Mouse (Mus musculus): ENCODE measurements around the gene Sohlh2. TPM values are rescaled to one million over a fixed set of nuclear protein-coding genes. Genes with fewer than 3 reads are reported as not detected.

The Sohlh2 gene
- polyA plus RNA-seq, 1 experiment from 2014 or later, result not detected

- DNase-seq (ENCODE audit: low read depth, low spot score) (no peak), ATAC-seq (no peak)
- POLR2A ChIA-PET, result interaction anchor here (0.6 to 1.3 kb wide), 3 partner anchors 15 to 95 kb away, joined by 3 read pairs; no protein-coding TSS in a partner anchor
- CTCF ChIA-PET, result interaction anchor here (1.3 to 2.3 kb wide), 4 partner anchors 8 to 74 kb away, joined by 3 to 16 read pairs (median 4); no protein-coding TSS in a partner anchor
- in situ Hi-C loops (cut with MboI; ENCODE audit: low pct_unique_long_range_greater_than_20kb), result no loop called here
- no peaks in the 10 kb centered on the region for H3K27me3 ChIP-seq
- no peak for TF ChIP-seq CTCF (IDR thresholded peaks at IDR 0.05)
Measured at GRCm38 (mm10) chr3:55226501-55227213, 44.8 kb downstream of the Sohlh2 start.

DNA sequence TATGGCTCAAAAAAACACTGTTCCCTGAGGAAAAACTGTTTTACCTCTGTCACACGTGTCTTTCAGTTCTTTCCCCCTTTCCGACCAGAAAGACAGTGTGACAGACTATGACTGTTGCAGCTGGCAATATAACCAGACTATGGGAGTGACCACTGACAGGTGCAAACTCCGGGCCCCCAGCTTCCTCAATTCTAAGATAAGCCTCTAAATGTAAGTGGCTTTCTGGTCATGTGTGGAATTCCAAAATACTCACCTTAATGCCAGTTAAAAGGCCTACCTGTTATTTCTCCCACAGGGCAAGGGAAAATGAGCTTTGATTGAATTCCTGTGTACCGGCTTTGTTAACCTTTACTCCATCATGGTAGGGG lies 45.4 kb downstream of the Sohlh2 start:
- CTCF ChIA-PET, result interaction anchor here (1.3 to 2.3 kb wide), 4 partner anchors 9 to 75 kb away, joined by 3 to 16 read pairs (median 4); no protein-coding TSS in a partner anchor
- POLR2A ChIA-PET, result interaction anchor here (0.7 to 1.3 kb wide), 3 partner anchors 14 to 94 kb away, joined by 3 to 5 read pairs (median 3); no protein-coding TSS in a partner anchor
- DNase-seq (ENCODE audit: low read depth, low spot score), result no peak
- H3K27me3 ChIP-seq, result no peaks in the 10 kb centered on the region
- in situ Hi-C loops (cut with MboI; ENCODE audit: low pct_unique_long_range_greater_than_20kb), result no loop called here
- no peak for ATAC-seq
- no peak for TF ChIP-seq CTCF (IDR thresholded peaks at IDR 0.05)

GRCm38 (mm10) chr3:55241730-55242421 lies 60.0 kb downstream of the Sohlh2 start, which contains the start of gene Dclk1:
Gene Dclk1 (plus strand): TSS chr3:55242364.
- no peaks in the 10 kb centered on the region for H3K27me3 ChIP-seq
- TF ChIP-seq CTCF (IDR thresholded peaks at IDR 0.05), result no peak
- CTCF ChIA-PET, result interaction anchor here (0.9 to 2.1 kb wide), 10 partner anchors 9 to 113 kb away, joined by 3 to 5 read pairs (median 3); no protein-coding TSS in a partner anchor

GRCm38 (mm10) chr3:55242422-55243055 lies 60.7 kb downstream of the Sohlh2 start:
- in situ Hi-C loops (cut with MboI; ENCODE audit: low pct_unique_long_range_greater_than_20kb), result no loop called here
- TF ChIP-seq CTCF (IDR thresholded peaks at IDR 0.05), result no peak
- ChIA-PET POLR2A (interaction anchor here (0.7 to 1.1 kb wide), 4 partner anchors 8 to 144 kb away, joined by 3 to 4 read pairs (median 3); no protein-coding TSS in a partner anchor), CTCF (interaction anchor here (0.9 to 2.1 kb wide), 7 partner anchors 9 to 112 kb away, joined by 3 to 5 read pairs (median 3); no protein-coding TSS in a partner anchor)
- DNase-seq (ENCODE audit: low read depth, low spot score), result no peak
- no peaks in the 10 kb centered on the region for H3K27me3 ChIP-seq
- ATAC-seq, result peak; percentile 87

More at GRCm38 (mm10) chr3:55241730-55242421, 60.0 kb downstream of the Sohlh2 start, which contains the start of gene Dclk1:
- in situ Hi-C loops (cut with MboI; ENCODE audit: low pct_unique_long_range_greater_than_20kb), result no loop called here
- DNase-seq (ENCODE audit: low read depth, low spot score) (no peak), ATAC-seq (no peak)
- POLR2A ChIA-PET, result interaction anchor here (0.7 to 1.3 kb wide), 4 partner anchors 9 to 17 kb away, joined by 3 to 4 read pairs (median 3); no protein-coding TSS in a partner anchor

DNA sequence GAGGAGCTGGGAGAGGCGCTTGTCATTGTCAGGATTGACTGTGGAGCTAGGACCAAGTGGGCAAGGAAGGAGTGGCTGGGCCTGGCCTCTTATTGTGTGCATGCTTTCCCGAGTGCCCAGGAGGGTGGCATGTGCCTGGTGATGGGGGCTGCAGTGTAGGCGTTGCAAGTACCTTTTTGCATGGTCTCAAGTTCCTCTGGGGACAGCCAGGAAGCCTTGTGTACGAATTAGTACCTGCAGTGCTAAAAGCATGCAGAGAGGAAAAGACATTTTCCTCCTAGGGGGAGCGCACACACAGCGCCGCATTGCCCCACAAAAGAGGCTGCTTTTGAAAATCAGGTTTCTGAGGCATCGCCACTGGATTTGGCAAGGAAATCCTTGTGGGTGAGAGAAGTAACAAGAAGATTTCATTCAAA lies 61.2 kb downstream of the Sohlh2 start:
- no peak for TF ChIP-seq CTCF (IDR thresholded peaks at IDR 0.05)
- ATAC-seq (no peak), DNase-seq (ENCODE audit: low read depth, low spot score) (no peak)
- in situ Hi-C loops (cut with MboI; ENCODE audit: low pct_unique_long_range_greater_than_20kb), result no loop called here
- ChIA-PET POLR2A (interaction anchor here (0.9 to 1.1 kb wide), 3 partner anchors 8 to 145 kb away, joined by 3 read pairs; no protein-coding TSS in a partner anchor), CTCF (interaction anchor here (0.9 to 2.1 kb wide), 5 partner anchors 8 to 112 kb away, joined by 3 to 5 read pairs (median 3); no protein-coding TSS in a partner anchor)
- no peaks in the 10 kb centered on the region for H3K27me3 ChIP-seq

DNA sequence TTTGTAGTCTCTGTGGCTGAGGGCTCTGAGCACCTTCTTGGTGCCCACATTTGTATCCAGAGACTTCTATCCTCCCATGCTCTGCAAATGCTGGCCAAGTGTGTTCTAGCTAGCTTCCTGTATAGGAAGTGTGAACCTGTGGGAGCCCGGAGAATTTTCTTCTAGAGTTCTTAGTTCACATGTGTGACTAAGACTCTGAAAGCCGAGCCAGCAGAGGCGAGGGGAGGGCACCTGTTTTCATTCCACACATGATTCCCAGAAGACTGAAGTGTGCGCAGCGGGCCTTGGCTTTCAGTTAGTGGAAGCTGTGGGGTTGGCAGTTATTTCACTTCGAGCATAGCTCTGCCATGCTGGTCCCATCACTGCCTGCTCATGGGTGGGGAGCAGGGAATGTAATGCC lies 62.3 kb downstream of the Sohlh2 start:
- ChIA-PET POLR2A (interaction anchor here (0.6 to 1.1 kb wide), 2 partner anchors 115 to 161 kb away, joined by 3 to 6 read pairs; no protein-coding TSS in a partner anchor), CTCF (interaction anchor here (1.1 to 1.3 kb wide), 3 partner anchors 16 to 74 kb away, joined by 3 to 4 read pairs (median 4); no protein-coding TSS in a partner anchor)

GRCm38 (mm10) chr3:55246618-55247272 lies 64.9 kb downstream of the Sohlh2 start:
- ChIA-PET CTCF (interaction anchor here (1.4 to 3.9 kb wide), 2 partner anchors 14 to 25 kb away, joined by 3 to 9 read pairs; no protein-coding TSS in a partner anchor), POLR2A (interaction anchor here (1.8 kb wide), 1 partner anchor 24 kb away, joined by 3 read pairs; no protein-coding TSS in a partner anchor)
- no peak for DNase-seq (ENCODE audit: low read depth, low spot score)
- TF ChIP-seq CTCF (IDR thresholded peaks at IDR 0.05), result no peak
- in situ Hi-C loops (cut with MboI; ENCODE audit: low pct_unique_long_range_greater_than_20kb), result no loop called here
- no peaks in the 10 kb centered on the region for H3K27me3 ChIP-seq
- no peak for ATAC-seq

More for the DNA sequence above, 62.3 kb downstream of the Sohlh2 start:
- no peak for ATAC-seq
- in situ Hi-C loops (cut with MboI; ENCODE audit: low pct_unique_long_range_greater_than_20kb), result no loop called here
- no peak for DNase-seq (ENCODE audit: low read depth, low spot score)
- TF ChIP-seq CTCF (IDR thresholded peaks at IDR 0.05), result no peak
- H3K27me3 ChIP-seq, result no peaks in the 10 kb centered on the region

GRCm38 (mm10) chr3:55248048-55248447 lies 66.2 kb downstream of the Sohlh2 start:
- in situ Hi-C loops (cut with MboI; ENCODE audit: low pct_unique_long_range_greater_than_20kb), result no loop called here
- peak; percentile 66 for DNase-seq (ENCODE audit: low read depth, low spot score)

GRCm38 (mm10) chr3:55248508-55248907 lies 66.7 kb downstream of the Sohlh2 start:
- TF ChIP-seq CTCF (IDR thresholded peaks at IDR 0.05), result no peak
- ATAC-seq (peak; percentile 42), DNase-seq (ENCODE audit: low read depth, low spot score) (no peak)
- in situ Hi-C loops (cut with MboI; ENCODE audit: low pct_unique_long_range_greater_than_20kb), result no loop called here
- H3K27me3 ChIP-seq, result no peaks in the 10 kb centered on the region
- ChIA-PET CTCF (interaction anchor here (1.2 to 3.9 kb wide), 5 partner anchors 12 to 106 kb away, joined by 3 to 9 read pairs (median 4); no protein-coding TSS in a partner anchor), POLR2A (no interaction called here)

More at GRCm38 (mm10) chr3:55248048-55248447, 66.2 kb downstream of the Sohlh2 start:
- no peaks in the 10 kb centered on the region for H3K27me3 ChIP-seq
- POLR2A ChIA-PET, result no interaction called here
- ATAC-seq, result peak; percentile 90
- TF ChIP-seq CTCF (IDR thresholded peaks at IDR 0.05), result no peak
- CTCF ChIA-PET, result interaction anchor here (1.2 to 3.9 kb wide), 5 partner anchors 12 to 107 kb away, joined by 3 to 9 read pairs (median 4); no protein-coding TSS in a partner anchor

Measured in Patski (cell line).